Mouse (Mus musculus) E14TG2a.4 (cell line): ENCODE data around the gene Neo1.

ENCODE experiments used
- H3K27me3 ChIP-seq: 2 replicates; pipeline ENCODE4 v1.6.1; 2014; ENCODE audit warnings: low read length, control low read depth; ENCODE audit not compliant: insufficient read depth
- H3K36me3 ChIP-seq: 2 replicates; pipeline ENCODE4 v1.6.1; 2014; ENCODE audit warnings: low read length, control low read depth; ENCODE audit not compliant: insufficient read depth
- H3K4me1 ChIP-seq: replicated peaks from 2 replicates; pipeline ENCODE4 v1.6.1; 2014; ENCODE audit warnings: low read depth, low read length, control low read depth
- H3K4me3 ChIP-seq: replicated peaks from 2 replicates; pipeline ENCODE4 v1.5.1; 2014; ENCODE audit warnings: mild to moderate bottlenecking, low read length
- H3K9me3 ChIP-seq: 2 replicates; pipeline ENCODE4 v1.6.1; 2014; ENCODE audit warnings: low read length, control low read depth
- CTCF ChIP-seq: conservative IDR thresholded peaks from 2 replicates; pipeline ENCODE4 v1.5.1; 2014; ENCODE audit warnings: low read length
- NANOG ChIP-seq: IDR thresholded peaks from 2 replicates; pipeline ENCODE4 v1.6.1; 2014; ENCODE audit warnings: borderline replicate concordance, low read length, mixed read lengths
- POU5F1 ChIP-seq: IDR thresholded peaks from 2 replicates; pipeline ENCODE4 v1.6.1; 2014; ENCODE audit warnings: low read length, borderline replicate concordance

The Neo1 gene

GRCm38 (mm10) chr9:58859080-58859635 is 177.1 kb downstream of the Neo1 start:
- Histone ChIP-seq H3K9me3 (no peaks in the 10 kb centered on the region), H3K4me1 (peaks cover 26% of the 10 kb centered on the region), H3K36me3 (no peaks in the 10 kb centered on the region), H3K4me3 (peak overlapping the region; percentile 71), H3K27me3 (peaks cover 52% of the 10 kb centered on the region)
- no peak for TF ChIP-seq NANOG
- TF ChIP-seq CTCF = no peak
- no peak for TF ChIP-seq POU5F1

- peaks cover 19% of the 10 kb centered on the region for H3K4me1 ChIP-seq
- no peaks in the 10 kb centered on the region for H3K9me3 ChIP-seq
- H3K4me3 ChIP-seq = no peak overlapping the region
- H3K27me3 ChIP-seq = peaks cover 46% of the 10 kb centered on the region
- H3K36me3 ChIP-seq = no peaks in the 10 kb centered on the region
- no peak for TF ChIP-seq CTCF
- no peak for TF ChIP-seq POU5F1
- TF ChIP-seq NANOG = no peak
Observed at GRCm38 (mm10) chr9:58854931-58855330, 181.3 kb downstream of the Neo1 start.

GRCm38 (mm10) chr9:58849576-58850315 is 186.5 kb downstream of the Neo1 start:
- peaks cover 9% of the 10 kb centered on the region for H3K4me1 ChIP-seq
- TF ChIP-seq NANOG (no peak), POU5F1 (no peak), CTCF (no peak)
- H3K4me3 ChIP-seq = no peak overlapping the region
- H3K36me3 ChIP-seq = no peaks in the 10 kb centered on the region
- H3K27me3 ChIP-seq = peaks cover 35% of the 10 kb centered on the region
- no peaks in the 10 kb centered on the region for H3K9me3 ChIP-seq

GRCm38 (mm10) chr9:58847676-58848075 is 188.6 kb downstream of the Neo1 start:
- Histone ChIP-seq H3K4me3 (no peak overlapping the region), H3K9me3 (no peaks in the 10 kb centered on the region), H3K27me3 (peaks cover 29% of the 10 kb centered on the region), H3K36me3 (no peaks in the 10 kb centered on the region), H3K4me1 (peaks cover 9% of the 10 kb centered on the region)
- TF ChIP-seq NANOG (no peak), CTCF (no peak), POU5F1 (no peak)

GRCm38 (mm10) chr9:58847008-58847407 is 189.2 kb downstream of the Neo1 start:
- H3K36me3 ChIP-seq = no peaks in the 10 kb centered on the region

GRCm38 (mm10) chr9:58844597-58844996 is 191.6 kb downstream of the Neo1 start:
- no peaks in the 10 kb centered on the region for H3K36me3 ChIP-seq
- H3K27me3 ChIP-seq = peaks cover 30% of the 10 kb centered on the region
- H3K4me1 ChIP-seq = peaks cover 9% of the 10 kb centered on the region
- no peaks in the 10 kb centered on the region for H3K9me3 ChIP-seq
- TF ChIP-seq NANOG (no peak), POU5F1 (no peak), CTCF (no peak)
- no peak overlapping the region for H3K4me3 ChIP-seq

More at GRCm38 (mm10) chr9:58847008-58847407, 189.2 kb downstream of the Neo1 start:
- TF ChIP-seq NANOG = no peak
- no peak for TF ChIP-seq POU5F1
- TF ChIP-seq CTCF = no peak
- peaks cover 9% of the 10 kb centered on the region for H3K4me1 ChIP-seq
- peaks cover 29% of the 10 kb centered on the region for H3K27me3 ChIP-seq
- H3K9me3 ChIP-seq = no peaks in the 10 kb centered on the region
- no peak overlapping the region for H3K4me3 ChIP-seq

- TF ChIP-seq NANOG = no peak
- TF ChIP-seq POU5F1 = no peak
- no peak for TF ChIP-seq CTCF
Observed at GRCm38 (mm10) chr9:58841655-58842054, 194.6 kb downstream of the Neo1 start.

GRCm38 (mm10) chr9:58838504-58838903 is 197.7 kb downstream of the Neo1 start:
- H3K36me3 ChIP-seq = no peaks in the 10 kb centered on the region
- no peak overlapping the region for H3K4me3 ChIP-seq
- H3K27me3 ChIP-seq = peaks cover 31% of the 10 kb centered on the region
- no peaks in the 10 kb centered on the region for H3K9me3 ChIP-seq
- no peak for TF ChIP-seq POU5F1
- peaks cover 26% of the 10 kb centered on the region for H3K4me1 ChIP-seq

More at GRCm38 (mm10) chr9:58841655-58842054, 194.6 kb downstream of the Neo1 start:
- H3K36me3 ChIP-seq = no peaks in the 10 kb centered on the region
- H3K4me3 ChIP-seq = no peak overlapping the region
- no peaks in the 10 kb centered on the region for H3K9me3 ChIP-seq
- peaks cover 27% of the 10 kb centered on the region for H3K27me3 ChIP-seq
- peaks cover 18% of the 10 kb centered on the region for H3K4me1 ChIP-seq
